Mouse (Mus musculus): ENCODE results near the gene Fnbp4.
A peak's percentile ranks its signal among the peaks of the same experiment; 100 is the strongest.

Gene Fnbp4

DNA sequence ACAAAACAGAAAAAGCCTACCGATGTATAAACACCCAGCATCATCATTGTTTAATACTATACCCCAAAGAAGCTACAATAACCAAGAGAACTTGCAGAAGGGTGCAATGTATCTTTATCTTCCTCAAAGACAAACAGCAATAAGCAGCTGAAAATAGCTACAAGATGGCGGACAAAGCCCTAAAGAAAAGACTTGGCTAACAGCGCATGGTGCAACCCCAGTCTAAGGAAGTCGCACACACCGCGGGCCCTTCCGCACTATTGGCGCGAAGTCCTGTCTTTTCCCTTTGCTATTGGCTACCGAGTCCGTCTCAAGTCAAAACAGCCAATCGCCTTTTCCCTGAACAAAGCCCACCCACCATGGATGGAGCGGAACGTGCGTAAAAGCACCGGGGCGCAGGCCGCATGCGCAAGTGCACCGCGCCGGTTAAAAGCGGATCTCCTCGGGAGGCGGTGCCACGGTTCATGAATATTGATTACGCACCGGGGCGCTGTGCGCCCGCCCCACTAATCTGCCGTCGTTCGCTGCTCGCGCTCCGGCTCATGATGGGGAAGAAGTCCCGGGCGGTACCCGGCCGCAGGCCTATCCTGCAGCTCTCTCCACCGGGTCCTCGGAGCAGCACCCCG is at the start of gene Fnbp4:
Gene Fnbp4, plus strand, starts transcription at position 318 of the 626 bp plus-strand sequence.
- DNase-seq (ENCODE audit: low spot score in 2 of 2) = peak; percentile 94 to 97

DNA sequence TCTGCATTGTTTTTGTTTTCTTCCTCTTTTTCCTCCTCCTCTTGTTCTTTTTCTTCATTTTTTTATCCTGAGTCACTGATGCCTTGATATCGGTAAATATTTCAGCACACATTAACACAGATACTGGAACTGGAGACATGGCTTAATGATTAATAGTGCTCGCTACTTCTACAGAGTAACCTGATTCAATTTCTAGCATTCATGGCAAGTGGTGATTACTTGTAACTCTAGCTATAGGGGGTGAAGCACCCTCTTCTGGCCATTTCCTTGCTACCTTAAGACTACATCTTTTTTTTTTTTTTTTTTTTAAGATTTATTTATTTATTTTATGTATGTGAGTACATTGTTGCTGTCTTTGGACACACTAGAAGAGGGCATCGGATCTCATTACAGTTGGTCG is 44.2 kb upstream of the Fnbp4 start:
- DNase-seq (ENCODE audit: low spot score in 2 of 2) = no peak

DNA sequence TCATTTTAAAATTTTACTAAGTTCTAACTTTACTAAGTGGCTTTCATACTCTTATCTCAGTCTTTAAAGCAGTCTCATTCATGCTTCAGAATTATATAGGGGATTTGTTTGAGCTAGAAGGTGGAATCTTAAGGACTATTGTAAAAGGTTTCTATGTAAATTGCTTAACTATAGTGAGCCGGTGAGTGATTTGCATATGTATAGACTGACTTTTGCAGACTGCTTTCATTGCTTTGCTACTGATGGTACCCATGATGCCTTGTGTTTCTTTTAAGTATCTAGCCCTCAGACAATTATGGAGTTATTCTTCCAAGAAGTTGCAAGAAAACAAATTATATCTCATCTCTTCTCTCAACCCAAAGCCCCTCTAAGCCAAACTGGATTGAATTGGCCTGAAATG is 36.6 kb upstream of the Fnbp4 start:
- no peak for DNase-seq (ENCODE audit: low spot score in 2 of 2)

DNA sequence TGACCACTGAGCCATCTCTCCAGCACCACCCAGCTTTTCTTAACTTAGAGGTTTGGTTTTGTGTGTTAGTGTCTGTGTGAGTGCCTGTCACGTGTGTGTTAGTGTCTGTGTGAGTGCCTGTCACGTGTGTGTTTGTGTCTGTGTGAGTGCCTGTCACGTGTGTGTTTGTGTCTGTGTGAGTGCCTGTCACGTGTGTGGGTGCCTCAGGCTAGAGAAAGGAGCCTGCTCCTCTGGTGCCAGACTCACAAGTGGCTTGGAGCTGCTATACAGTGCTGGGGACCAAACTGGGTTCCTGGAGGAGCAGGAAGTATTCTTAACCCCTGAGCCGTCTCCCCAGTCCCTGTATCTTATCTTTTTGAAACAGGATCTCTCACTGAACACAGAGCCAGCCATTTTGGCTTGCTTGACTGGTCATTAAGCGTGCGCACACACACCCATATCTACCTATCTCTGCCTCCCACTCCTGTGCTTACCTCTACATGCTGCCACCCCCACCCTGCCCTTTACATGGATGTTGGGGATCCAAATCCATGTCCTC is 29.5 kb upstream of the Fnbp4 start:
- peak; percentile 29 to 35 for DNase-seq (ENCODE audit: low spot score in 2 of 2)

DNA sequence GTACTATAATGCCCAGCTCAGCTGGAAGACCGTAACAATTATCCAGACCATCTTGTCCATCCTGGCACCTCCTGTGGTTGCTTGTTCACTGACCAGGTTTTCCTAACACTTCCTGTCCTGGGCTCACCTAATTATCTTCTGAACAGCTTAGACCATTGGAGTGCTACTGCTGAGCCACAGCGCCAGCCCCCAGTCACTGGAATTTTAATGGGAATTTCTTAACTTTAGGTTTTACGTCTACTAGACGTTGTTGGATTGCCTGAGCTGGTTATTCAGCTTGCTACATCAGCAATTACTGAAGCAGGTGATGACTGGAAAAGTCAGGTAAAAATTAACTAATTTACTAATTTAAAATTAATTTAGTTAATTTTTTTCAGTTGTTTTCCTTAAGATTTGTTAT is 27.8 kb upstream of the Fnbp4 start:
- DNase-seq (ENCODE audit: low spot score in 2 of 2) = no peak

DNA sequence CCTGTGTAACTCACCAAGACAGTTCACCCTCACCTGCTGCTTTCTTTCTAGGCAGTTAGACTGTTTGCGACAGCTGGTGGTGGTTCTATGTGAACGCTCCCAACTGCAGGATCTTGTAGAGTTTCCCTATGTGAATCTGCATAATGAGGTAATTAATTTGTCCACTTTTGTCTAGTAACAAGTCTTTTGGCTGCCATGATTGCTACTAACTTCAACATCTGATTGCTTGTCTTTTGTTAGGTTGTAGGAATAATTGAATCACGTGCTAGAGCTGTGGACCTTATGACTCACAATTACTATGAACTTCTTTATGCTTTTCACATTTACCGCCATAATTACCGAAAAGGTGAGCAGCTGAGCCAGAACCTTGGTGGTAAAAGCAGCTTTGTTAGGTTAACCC is 27.2 kb upstream of the Fnbp4 start:
- no peak for DNase-seq (ENCODE audit: low spot score in 2 of 2)

DNA sequence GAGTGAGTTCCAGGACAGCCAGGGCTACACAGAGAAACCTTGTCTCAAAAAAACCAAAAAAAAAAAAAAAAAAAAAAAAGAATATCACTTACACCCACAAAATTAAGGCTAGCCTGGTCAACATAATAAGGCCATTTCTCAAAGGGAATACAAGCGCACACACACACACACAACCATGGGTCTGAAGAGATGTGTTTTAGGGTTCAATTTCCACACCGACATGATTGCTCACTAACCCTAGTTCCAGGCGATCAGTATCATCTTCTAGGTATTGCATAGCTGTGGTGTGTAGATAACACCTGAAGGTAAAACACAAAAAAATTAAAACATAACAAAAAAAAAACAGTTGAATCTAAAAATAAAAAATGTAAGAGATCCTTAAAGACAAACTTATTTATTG is 18.4 kb upstream of the Fnbp4 start:
- no peak for DNase-seq (ENCODE audit: low spot score in 2 of 2)

DNA sequence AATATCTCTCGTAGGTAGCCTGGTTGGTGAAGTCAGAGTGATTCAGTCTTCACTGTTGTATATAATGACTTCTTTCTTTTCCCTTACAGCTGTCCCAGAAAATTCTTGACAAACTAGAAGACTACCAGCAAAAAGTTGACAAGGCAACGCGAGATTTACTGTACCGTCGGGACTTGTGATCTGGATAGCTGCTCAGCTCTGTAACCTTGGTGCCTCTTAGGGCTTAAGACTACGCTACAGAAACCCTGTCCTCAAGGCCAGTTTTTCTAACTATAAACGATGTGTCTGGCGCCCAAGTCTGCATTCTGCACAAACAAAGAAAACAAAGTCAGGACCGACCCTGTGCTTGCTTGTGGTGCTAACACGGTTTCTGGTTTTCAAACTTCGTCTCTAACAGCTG is 9.8 kb upstream of the Fnbp4 start:
- no peak for DNase-seq (ENCODE audit: low spot score in 2 of 2)

DNA sequence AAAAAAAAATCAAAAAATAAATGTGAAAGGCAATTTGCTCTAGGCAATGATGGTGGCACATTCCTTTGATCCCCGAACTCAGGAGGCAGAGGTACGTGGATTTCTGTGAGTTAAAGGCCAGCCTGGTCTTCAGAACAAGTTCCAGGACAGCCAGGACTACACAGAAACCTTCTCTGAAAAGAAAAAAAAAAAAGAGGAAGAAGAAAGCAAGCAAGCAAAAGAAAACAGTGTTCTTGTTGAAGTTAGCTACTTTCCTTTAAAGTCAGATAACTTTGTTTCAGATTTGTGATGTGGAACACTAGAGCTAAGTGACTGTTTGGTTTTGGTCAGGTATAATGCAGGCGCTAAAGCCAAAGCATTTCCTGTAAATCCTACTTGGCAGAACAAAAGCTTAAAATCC is 6.4 kb upstream of the Fnbp4 start:
- DNase-seq (ENCODE audit: low spot score in 2 of 2) = no peak

DNA sequence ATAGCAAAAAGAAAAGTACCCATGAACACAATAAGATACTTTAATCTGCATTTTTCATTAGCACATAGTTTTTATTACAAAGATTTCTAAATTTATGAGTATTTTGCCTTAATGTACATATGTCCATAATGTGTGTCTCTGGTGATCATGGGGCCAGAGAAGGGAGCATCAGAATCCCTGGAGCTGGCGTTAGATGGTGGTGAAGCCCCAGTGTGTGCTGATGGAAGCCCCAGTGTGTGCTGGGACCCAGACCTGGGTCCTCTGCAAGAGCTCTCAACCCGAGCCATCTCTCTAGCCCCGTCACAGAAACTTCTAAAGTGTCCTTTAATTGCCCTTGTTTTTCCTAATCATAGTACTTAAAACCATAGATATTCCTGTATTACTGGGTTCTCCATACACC is 5.8 kb upstream of the Fnbp4 start:
- no peak for DNase-seq (ENCODE audit: low spot score in 2 of 2)

DNA sequence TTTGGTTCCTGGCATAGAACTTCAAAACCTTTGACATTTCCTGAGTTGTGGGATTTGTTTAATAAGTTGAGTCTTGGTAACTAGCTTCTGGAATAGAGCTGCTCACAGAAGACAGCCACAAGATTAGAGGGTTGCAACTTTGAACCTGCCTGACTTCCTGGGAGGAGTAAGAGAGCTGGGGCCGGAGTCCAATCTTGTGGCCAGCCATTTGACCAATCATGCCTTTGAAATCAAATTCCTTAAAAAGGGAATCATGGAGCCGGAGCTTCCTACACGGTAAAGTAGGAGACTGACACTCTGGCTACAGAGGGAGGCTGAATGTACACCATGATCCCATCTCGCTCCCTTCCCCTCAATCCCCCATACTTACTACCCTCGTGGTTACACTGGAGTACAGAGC is 5.2 kb upstream of the Fnbp4 start:
- DNase-seq (ENCODE audit: low spot score in 2 of 2) = no peak

DNA sequence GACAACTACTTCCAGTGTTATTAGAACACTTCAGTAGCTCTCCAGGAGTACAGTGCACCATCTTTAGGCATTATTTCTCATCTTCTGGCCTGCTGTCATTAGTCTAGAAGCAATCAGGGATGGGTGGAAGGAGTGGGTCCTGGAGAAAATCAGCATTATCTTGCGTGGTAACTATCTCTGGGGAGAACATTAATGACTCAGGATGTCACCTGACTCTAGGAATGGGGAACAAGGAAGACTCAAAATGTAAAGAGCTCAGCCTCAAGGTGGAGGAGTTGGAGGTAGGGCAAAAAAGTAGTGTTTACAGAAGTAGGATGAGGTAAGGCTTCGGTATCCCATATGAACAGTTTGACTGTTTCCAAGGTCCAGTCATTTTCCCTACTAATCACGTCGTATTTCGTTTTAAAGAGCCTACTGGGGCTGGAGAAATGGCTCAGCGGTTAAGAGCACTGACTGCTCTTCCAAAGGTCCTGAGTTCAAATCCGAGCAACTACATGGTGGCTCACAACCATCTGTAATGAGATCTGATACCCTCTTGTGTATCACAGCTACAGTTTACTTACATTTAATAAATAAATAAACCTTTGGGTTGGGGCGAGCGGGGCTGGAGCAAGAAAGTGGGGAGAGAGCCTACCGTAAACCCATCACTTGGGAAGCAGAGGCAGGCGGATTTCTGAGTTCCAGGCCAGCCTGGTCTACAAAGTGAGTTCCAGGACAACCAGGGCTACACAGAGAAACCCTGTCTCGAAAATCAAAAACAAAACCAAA is 701 bp upstream of the Fnbp4 start:
- peak; percentile 32 to 39 for DNase-seq (ENCODE audit: low spot score in 2 of 2)

DNA sequence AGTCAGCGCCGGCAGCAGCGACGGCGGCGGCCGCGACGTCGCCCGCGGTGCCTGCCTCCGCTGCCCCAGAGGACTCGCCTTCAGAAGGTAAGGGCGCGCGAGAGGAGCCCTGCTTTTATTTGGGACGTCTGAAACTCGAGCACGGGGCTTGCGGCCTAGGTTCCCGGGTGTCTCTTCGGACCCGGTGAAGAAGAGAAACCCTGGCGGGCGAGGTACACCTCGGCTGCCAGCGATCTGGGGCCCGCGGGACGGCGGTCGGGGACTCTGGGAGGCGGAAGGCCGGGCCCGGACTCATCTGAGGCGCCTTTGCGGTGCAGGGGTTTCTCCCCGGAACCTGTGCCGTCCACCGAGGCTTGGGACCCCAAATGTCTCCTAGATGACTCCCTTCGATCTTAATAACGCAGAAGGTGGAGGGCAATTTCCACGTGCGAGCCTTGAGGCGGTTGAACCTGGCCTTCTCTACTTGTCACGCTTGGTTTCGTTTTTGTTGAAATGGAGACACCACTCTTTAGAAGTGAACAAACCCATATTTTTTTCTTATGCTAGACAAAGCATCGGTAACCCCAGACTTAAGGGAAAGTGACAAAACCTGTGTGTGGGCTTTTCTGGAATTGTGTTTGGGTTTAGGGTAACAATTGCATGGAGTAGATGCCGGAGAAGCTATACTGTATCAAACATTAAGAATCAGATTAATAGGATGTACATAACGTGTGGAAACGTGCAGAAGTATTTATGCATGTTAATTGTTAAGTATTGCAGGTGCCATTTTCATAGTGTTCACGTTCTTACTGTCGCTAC is 769 bp downstream of the Fnbp4 start:
- peak in 1 of 2 experiments; percentile 71 for DNase-seq (ENCODE audit: low spot score in 2 of 2)

DNA sequence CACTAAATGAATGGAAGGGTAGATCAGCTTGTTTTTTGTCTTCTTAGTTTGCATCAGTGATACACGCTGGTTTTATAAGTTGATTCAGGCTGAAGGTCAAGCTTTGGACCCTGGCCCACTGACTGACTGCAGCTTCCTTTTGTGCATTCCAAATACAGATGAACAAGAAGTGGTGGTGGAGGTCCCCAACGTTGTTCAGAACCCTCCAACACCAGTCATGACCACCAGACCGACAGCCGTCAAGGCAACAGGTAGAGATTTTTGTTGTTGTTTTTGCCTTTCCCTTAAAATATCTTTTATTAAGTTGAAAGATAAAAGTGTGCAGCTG is 1.3 kb downstream of the Fnbp4 start:
- DNase-seq (ENCODE audit: low spot score in 2 of 2) = no peak

DNA sequence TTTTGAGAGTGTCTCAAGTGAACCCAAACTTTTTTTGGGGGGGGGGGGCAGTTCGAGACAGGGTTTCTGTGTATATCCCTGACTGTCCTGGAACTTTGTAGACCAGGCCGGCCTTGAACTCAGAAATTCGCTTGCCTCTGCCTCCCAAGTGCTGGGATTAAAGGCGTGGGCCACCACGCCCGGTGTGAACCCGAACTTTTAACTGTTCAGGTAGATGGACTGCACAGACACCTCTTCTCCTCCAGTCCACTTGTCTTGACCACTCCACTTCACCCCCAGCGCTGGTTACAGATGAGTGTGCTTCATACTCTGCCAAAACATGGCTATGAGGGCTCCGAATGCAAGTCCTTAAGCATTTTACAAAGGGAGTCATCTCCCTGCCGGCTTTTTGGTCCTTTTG is 2.0 kb downstream of the Fnbp4 start:
- DNase-seq (ENCODE audit: low spot score in 2 of 2) = no peak

DNA sequence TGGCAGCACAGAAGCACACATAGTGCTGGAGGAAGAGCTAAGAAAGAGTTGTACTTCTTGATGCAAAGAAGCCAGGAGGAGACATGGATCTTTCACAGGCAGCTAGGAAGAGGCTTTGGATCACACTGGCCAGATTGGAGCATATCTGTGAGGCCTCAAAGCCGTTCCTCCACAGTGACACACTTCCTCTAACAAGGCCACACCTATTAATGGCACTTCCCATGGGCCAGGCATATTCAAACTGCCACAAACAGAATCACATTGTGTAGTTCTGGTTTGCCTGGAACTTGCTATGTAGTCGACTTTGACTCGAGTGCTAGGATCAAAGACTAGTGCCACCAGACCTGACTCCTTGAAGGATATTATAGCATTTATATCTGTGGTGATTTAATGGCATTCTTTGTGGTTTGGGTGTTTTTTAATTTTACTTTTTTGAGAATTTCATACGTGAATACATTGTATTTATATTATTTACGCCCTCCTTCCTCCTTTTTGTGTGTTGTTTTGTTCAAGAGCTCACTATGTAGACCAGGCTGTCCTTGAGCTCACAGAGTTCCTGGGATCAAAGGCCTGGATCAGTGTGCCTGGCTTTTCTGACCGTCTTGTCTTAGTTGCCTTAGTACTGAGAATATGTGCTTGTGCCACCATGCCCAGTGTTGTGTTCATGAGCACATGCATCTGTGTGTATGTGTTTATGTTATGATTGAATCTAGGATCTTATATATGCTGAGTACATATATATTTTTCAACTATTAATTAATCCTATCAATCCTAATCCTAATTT is 4.7 kb downstream of the Fnbp4 start:
- no peak for DNase-seq (ENCODE audit: low spot score in 2 of 2)

DNA sequence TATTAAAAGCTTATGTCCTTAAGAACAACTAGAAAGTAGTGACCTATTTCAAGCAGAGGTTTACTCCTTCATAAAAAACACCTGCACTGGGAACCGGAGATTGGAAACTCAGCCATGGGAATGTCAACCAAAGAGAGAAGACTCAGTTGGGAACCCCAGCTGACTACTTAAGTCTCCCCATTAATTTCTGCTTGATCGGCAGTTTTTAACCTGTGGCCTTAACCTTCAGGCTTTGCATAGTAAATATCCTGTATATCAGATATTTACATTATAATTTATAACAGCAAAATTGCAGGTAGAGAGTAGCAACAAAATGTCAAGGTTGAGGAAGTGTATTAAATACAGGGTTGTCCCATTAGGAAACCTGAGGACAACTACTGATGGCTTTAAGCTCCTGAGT is 8.4 kb downstream of the Fnbp4 start:
- no peak for DNase-seq (ENCODE audit: low spot score in 2 of 2)

DNA sequence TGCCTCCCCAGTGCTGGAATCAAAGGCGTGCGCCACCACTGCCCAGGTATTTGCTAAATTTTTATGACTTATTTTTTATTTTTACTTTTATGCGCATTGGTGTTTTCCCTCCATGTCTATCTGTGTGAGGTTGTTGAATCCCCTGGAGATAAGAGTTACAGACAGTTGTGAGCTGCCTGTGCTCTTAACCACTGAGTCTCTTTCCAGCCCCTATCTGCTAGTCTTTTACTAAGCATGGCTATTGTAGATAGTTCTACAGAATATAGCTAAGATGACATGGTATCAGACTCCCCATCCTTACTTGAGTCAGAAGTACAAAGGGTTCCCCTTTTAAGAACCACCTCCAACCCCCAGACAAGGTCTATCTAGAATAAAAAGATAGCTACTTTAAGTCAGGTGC is 9.0 kb downstream of the Fnbp4 start:
- DNase-seq (ENCODE audit: low spot score in 2 of 2) = no peak

DNA sequence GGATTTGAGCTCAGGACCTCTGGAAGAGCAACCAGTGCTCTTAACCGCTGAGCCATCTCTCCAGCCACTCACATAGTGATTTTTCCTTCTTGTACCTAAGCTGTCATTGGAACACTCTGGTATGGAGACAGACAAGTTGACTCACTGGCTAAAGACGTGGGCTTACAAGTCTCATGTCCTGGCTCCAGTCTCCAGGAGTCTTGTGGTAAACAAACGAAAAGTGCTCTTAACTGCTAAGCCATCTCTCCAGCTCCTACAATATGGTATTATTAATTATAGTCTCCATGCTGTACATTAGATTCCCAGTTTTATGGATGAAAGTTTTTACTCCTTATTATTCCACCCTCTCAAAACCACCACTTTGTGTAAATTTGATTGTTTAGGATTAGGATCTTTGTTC is 20.0 kb downstream of the Fnbp4 start:
- DNase-seq (ENCODE audit: low spot score in 2 of 2) = no peak

DNA sequence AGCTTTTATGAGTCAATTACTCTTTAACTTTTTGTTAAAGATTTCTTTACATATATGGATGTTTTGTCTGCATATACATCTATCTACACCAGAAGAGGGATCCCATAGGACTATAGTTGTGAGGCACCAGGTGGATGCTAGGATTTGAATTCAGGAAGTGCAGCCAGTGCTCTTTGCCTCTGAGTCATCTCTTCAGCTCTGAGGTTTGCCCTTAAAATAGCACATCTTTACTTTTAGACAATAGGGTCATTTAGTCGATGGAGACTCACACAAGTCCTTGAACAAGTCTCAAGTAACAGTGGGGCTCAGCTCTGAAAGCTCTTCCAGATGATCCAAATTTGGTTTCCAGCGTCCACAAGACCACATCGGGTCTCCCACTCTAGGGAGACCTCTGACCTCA is 36.2 kb downstream of the Fnbp4 start:
- no peak for DNase-seq (ENCODE audit: low spot score in 2 of 2)

DNA sequence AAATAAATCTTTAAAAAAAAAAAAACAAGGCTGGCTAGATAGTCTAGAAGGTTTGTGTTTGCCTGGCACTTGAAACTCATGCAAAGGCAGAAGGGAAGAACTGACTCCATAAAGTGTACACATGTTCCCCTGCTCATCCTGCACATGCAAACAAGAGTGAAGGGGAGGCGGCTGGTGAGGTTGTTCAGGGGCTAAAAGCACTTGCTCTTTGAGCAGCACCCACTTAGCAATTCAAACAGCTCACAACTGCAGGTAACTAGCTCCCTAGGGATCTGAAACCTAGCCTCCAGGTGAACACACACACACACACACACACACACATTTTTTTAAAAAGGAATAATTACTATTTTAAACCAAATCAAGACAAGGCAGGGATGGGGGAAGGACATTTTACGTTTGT is 36.8 kb downstream of the Fnbp4 start:
- no peak for DNase-seq (ENCODE audit: low spot score in 2 of 2)

DNA sequence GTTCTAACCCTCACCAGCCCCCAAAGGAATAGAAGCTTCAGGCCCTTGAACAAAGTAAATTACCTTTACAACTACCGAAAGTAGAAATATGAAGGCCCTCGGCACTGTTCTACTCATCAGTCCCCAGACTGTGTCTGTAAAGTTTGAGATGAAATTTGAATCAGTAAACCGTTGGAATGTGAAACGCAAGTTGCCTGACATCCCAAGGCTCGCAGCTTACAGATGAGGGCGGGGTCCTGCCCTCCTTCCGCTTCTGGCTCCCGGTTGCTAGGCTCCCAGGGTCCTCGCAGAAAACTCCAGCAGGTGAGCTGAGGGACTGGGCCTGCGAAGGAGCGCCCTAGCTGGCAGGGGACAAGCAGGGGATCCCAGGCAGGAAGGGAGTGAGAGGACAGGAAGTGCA is 37.3 kb downstream of the Fnbp4 start, which contains the start of gene Agbl2:
Gene Agbl2, plus strand, starts transcription at position 270 of the 400 bp plus-strand sequence.
- no peak for DNase-seq (ENCODE audit: low spot score in 2 of 2)
